In genomic region chr2:24717461-24717860, GRCm38 (mm10) we compare ENCODE assay signal across 15 mouse cellular contexts. TPM values are rescaled to one million over a fixed set of nuclear protein-coding genes. Genes with fewer than 3 reads are reported as not detected.
DNase-seq lines count a peak whose midpoint lies in the region; ATAC-seq lines count a peak whose summit lies in the region.
"Had no signal": no experiment of that assay in that cellular context is flagged by ENCODE, and none has a peak within 500 bp of the region (broad histone marks: within the 10 kb centered on the region; RNA-seq: fewer than 3 reads in every experiment).

No protein-coding gene starts in this region.

- intact Hi-C loops in heart, postnatal 36 days (cut with DNase I) = no loop called here

- no peak overlapping the region for H3K4me3 ChIP-seq in heart, embryonic 10.5 days
- H3K4me3 ChIP-seq: embryonic facial prominence, embryonic 15.5 days; heart, embryonic 12.5 days; hindbrain, embryonic 15.5 days; limb, embryonic 12.5 days had no signal

- no peaks in the 10 kb centered on the region for H3K9me3 ChIP-seq in heart, embryonic 10.5 days
- H3K9me3 ChIP-seq: embryonic facial prominence, embryonic 15.5 days; heart, embryonic 12.5 days; hindbrain, embryonic 15.5 days; limb, embryonic 12.5 days had no signal

- no peaks in the 10 kb centered on the region for H3K27me3 ChIP-seq in heart, embryonic 10.5 days (ENCODE audit: insufficient read depth, poor library complexity, severe bottlenecking)
- H3K27me3 ChIP-seq: embryonic facial prominence, embryonic 15.5 days; heart, embryonic 12.5 days; hindbrain, embryonic 15.5 days; limb, embryonic 12.5 days had no signal

- no peak overlapping the region for H3K27ac ChIP-seq in heart, embryonic 10.5 days
- H3K27ac ChIP-seq: embryonic facial prominence, embryonic 15.5 days; hindbrain, embryonic 15.5 days; limb, embryonic 12.5 days had no signal

- no peak for ATAC-seq in activated CD4-positive, CD25-positive, alpha-beta regulatory T cell, adult 4 months

- DNase-seq in heart, embryonic 10.5 days (ENCODE audit: low spot score) = peak; percentile 42
- no peak for DNase-seq in heart, postnatal 36 days
- peak; percentile 95 for DNase-seq in brain, adult 2 months (ENCODE audit: low read depth, low spot score)
- DNase-seq in cerebellum, adult 8-10 months = peak; percentile 54
- peak; percentile 47 to 77 for DNase-seq in left cerebral cortex, adult 9 months (ENCODE audit: low spot score in 2 of 2)
- DNase-seq in c-Kit-positive CD71-positive TER-119-positive erythroid progenitor cells, embryonic 14.5 days (ENCODE audit: low spot score) = no peak
- DNase-seq in embryo, embryonic 11 days = no peak
- DNase-seq: lung, adult 18-20 months; thymus, postnatal 36 days had no signal

- 81% methylated on average over 4 of the region's 4 CpGs for WGBS in heart, embryonic 10.5 days

- H3K4me1 ChIP-seq in heart, embryonic 10.5 days = no peaks in the 10 kb centered on the region
- H3K4me1 ChIP-seq: embryonic facial prominence, embryonic 15.5 days; hindbrain, embryonic 15.5 days; limb, embryonic 12.5 days had no signal

- H3K36me3 ChIP-seq in heart, embryonic 10.5 days = no peaks in the 10 kb centered on the region
- H3K36me3 ChIP-seq: embryonic facial prominence, embryonic 15.5 days; heart, embryonic 12.5 days; limb, embryonic 12.5 days had no signal

RNA-seq across cellular contexts. Expression of gene Cacna1b, which starts 45.5 kb away (rescaled TPM):
- polyA plus RNA-seq in heart, embryonic 10.5 days (2016; fragmentation: Nextera tagmentation; extraction: Ambion mirVana) = 0.21 and 0.57 TPM in 2 replicates
- total RNA-seq in heart, postnatal 36 days (2021) = under 1 TPM; 0.05 to 0.42 TPM
- under 1 TPM in 1 of 2 experiments, not detected in 1; 0.45 TPM for polyA plus RNA-seq in activated CD4-positive, CD25-positive, alpha-beta regulatory T cell, adult 4 months (2017; shearing (Covaris generic))
- total RNA-seq: gastrocnemius, adult 18-20 months had no signal

Comparison
In these comparisons a context has a peak if more than half of its experiments do, and no peak if none do; other contexts are left out.
1. DNase-seq: peak in heart, embryonic 10.5 days (single experiment), brain, adult 2 months (single experiment), cerebellum, adult 8-10 months (single experiment) and left cerebral cortex, adult 9 months (2 of 2); none in heart, postnatal 36 days (0 of 2), c-Kit-positive CD71-positive TER-119-positive erythroid progenitor cells, embryonic 14.5 days (single experiment) and embryo, embryonic 11 days (single experiment).